Mouse (Mus musculus) cerebellum, postnatal 10 days (tissue): Measurements from ENCODE around the gene Gm10837.

Experiments used
- DNase-seq, 2 experiments: peaks; one replicate each; pipeline ENCODE4 v3.0.0; 2021; ENCODE audit warnings: mixed read lengths in 2 of 2

The Gm10837 gene

GRCm38 (mm10) chr14:122479461-122480109 is 10.8 kb upstream of the Gm10837 start:
- peak; percentile 20 to 46 for DNase-seq

DNA sequence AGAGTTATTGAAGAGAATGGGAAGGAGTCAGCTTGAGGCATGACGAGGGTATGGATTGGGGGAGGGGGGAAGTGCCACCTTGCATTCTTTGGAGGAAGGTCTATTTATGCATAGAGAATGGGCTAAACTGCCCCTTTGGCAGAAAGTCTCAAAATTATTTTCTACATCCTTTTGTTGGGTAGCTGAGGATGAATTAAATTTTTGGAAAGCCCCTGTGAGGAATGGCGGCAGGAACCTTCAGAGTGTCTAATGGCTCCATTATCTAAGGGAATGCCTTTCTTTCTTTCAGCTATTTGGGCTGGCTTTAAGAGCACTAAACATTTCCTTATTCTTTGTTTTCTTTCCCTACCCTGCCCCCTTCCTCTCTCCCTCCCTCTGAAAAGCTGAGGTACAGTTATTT is 10.0 kb upstream of the Gm10837 start:
- DNase-seq, result peak; percentile 52 to 73

GRCm38 (mm10) chr14:122481181-122481580 is 9.2 kb upstream of the Gm10837 start:
- peak; percentile 65 to 73 for DNase-seq

DNA sequence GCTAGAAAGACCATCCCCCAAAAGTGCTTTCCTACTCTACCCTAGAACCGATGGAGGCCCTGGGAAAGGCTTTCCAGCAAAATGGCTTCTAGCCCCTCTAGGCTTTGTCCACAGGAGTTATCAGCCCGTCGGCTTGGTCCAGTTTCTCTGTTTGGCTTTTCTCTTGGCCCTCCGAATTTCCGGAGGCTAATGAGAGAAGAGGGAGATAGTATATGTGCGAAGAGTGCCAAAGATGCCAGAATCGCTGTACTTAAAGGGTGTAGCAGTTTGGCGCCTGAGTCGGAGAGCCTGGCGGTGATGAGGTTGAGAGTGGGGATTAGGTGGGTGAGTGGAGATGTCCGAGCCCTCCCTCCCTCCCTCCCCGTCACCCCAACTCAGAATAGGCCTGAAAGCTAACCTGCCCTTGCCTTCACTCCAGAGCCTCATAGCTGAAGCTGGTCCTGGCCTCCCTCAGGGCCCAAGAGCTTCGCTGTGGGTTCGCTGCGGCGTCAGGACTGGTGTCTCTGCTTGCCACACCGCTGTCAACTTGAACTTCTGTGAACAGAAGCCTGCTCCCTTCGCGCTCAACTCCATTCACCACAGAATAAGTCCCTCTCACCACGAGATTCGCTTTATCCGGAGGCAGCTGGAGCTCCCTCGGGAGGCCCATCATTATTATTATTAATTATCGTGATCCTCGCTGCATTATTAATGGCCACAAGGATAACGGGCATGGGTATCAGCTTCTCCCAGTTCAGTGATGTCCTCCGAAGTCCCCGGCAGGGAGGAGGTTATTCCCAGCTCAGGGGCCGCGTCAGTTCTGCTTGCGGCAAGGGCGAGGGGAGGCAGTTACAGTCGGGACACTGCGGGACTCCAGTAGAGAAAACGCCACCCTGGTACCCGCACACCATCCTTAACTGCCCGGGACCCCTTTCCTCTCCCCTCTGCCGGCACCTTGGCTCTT is 8.0 kb upstream of the Gm10837 start:
- DNase-seq, result peak; percentile 65 to 75

GRCm38 (mm10) chr14:122483024-122483385 is 7.4 kb upstream of the Gm10837 start:
- DNase-seq, result peak in 1 of 2 experiments; percentile 36

DNA sequence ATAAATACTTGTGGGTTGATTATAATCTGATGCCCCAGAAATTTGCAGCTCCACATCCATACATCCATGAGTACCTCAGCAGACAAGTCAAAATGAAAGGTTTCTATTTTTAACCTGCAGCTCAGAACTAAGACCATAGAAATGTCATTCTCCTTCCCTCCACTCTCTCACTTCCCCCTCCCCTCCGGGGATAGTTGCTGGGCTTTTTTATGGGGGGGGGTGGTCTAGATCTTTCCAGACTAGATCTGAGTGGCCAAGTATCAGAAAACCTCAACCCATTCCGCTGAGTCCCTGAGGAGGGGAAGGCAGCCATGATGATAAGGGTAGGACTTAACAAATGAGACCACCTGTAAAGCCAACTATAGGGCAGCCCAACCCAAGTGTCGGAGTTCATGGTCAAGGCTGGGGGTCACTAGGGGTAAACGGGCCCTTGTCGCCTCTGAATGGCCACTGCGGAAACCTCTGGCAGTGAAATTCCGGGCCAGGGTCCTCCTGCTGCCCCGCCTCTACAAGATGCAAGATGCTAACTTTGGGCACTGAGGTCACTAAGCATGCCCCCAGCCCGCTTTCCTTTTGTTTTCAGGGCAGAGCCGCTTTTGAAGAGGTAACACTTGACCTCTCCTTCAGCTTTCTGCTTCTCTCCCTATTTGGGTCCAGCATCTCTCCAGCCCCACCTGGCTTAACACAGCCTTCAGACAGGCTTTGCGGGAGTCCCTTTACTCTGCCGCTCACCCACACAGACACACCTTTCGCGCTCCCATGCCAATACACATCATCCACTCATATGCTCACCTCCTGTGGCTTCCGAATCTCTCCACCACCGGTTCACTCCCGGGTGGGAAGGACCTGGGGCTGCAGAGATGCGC is 6.6 kb upstream of the Gm10837 start:
- peak; percentile 76 to 81 for DNase-seq

GRCm38 (mm10) chr14:122484458-122484843 is 5.9 kb upstream of the Gm10837 start:
- DNase-seq, result peak; percentile 64 to 75

DNA sequence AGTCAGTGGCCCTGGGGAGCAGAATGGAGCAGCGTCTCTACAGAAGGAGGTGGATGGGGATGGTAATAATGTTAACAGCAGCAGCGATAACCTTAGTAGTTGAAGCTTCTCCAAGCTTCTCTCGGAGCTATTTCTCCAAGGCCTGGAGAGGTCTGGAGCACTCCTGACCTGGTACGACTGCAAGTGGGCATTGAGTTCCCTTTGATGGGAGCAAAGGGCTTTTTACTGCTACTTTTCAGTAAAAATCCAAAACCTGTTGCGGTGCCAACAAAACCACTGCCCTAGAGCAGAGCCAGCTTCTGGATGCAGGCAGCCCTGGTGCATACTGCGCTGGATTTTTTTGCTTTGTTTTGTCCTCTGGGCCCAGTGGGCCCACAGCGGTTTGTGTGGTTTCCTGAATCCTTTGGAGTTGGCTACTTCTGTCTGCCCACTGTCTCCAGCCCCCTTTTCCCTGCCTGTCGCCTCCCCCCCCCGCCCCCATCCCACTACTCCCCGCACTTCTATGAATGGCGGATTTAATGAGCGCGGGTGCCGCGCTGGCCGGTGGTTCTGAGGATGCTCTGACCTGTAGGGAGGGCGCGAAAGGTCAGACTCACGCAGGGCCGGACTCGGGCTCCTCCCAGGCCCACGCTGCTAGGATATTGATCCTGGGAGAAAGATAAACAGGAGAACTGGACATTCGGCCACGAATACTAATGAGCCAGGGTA is 5.4 kb upstream of the Gm10837 start:
- peak; percentile 82 for DNase-seq

DNA sequence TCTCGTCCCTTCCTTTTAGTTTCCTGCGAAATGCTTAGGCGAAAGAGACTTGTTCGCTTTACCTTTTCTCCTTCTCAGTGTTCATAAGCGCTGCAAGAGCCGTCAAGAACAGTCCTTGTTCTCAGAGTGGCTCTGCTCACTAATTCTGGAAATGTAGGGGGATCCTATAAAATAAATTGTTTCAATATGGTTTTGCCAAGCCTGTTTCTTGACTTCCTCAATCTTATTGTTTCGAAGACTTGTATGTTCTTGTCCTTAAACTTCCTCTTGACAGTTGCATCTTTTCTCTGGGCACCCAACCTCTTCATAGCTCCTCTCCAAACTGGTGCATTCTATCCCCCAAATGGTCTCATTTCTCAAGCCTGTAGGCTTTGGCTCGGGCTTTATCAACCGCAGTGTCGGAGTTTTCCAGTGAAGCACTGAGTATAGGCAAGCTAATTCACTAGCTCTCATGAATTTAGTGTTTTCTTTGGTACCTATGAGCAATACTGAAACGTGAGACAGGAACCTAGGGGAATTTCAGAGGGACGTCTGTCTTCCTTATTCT is 4.7 kb upstream of the Gm10837 start:
- peak; percentile 63 to 76 for DNase-seq

GRCm38 (mm10) chr14:122486611-122487010 is 3.8 kb upstream of the Gm10837 start:
- DNase-seq, result peak in 1 of 2 experiments; percentile 44

- DNase-seq, result peak; percentile 46 to 71
Measured at GRCm38 (mm10) chr14:122487366-122487765, 3.0 kb upstream of the Gm10837 start.

- peak; percentile 62 to 75 for DNase-seq
Measured at GRCm38 (mm10) chr14:122489041-122489440, 1.3 kb upstream of the Gm10837 start.

- DNase-seq, result peak; percentile 41 to 64
Measured at GRCm38 (mm10) chr14:122489686-122490414, 536 bp upstream of the Gm10837 start.

- DNase-seq, result no peak
Measured at GRCm38 (mm10) chr14:122491521-122491920, 1.1 kb downstream of the Gm10837 start.

GRCm38 (mm10) chr14:122492015-122492414 is 1.6 kb downstream of the Gm10837 start:
- DNase-seq, result no peak

GRCm38 (mm10) chr14:122509058-122509457 is 18.7 kb downstream of the Gm10837 start:
- DNase-seq, result peak in 1 of 2 experiments; percentile 47

DNA sequence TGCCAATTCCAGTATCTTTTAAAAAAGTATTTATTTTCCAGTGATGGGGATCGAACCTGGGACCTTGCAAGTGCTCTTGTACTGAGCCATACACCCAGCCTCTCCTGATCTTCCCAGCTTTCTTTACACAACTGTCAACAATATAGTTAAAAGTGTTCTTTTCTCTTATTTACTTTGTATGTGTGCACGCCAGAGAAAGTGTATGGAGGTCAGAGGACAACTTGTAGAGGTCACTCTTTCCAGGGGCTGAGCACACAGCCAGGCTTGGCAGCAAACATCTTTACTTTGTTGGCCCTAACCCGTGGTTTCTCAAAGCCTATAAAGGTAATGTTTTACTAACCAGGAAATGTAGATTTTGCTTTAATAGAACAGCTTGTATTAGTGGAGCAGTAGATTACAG is 21.1 kb downstream of the Gm10837 start:
- DNase-seq, result no peak

- DNase-seq, result no peak
Measured at GRCm38 (mm10) chr14:122513511-122514036, 23.2 kb downstream of the Gm10837 start.

- DNase-seq, result no peak
Measured at GRCm38 (mm10) chr14:122528475-122528874, 38.1 kb downstream of the Gm10837 start.

- peak; percentile 99 for DNase-seq
Measured at GRCm38 (mm10) chr14:122534017-122534924, 43.9 kb downstream of the Gm10837 start, which contains the start of gene Pcca. Gene Pcca, plus strand, starts transcription at chr14:122534324.
